ENCODE assay signal across 8 mouse cellular contexts in the genomic region with DNA sequence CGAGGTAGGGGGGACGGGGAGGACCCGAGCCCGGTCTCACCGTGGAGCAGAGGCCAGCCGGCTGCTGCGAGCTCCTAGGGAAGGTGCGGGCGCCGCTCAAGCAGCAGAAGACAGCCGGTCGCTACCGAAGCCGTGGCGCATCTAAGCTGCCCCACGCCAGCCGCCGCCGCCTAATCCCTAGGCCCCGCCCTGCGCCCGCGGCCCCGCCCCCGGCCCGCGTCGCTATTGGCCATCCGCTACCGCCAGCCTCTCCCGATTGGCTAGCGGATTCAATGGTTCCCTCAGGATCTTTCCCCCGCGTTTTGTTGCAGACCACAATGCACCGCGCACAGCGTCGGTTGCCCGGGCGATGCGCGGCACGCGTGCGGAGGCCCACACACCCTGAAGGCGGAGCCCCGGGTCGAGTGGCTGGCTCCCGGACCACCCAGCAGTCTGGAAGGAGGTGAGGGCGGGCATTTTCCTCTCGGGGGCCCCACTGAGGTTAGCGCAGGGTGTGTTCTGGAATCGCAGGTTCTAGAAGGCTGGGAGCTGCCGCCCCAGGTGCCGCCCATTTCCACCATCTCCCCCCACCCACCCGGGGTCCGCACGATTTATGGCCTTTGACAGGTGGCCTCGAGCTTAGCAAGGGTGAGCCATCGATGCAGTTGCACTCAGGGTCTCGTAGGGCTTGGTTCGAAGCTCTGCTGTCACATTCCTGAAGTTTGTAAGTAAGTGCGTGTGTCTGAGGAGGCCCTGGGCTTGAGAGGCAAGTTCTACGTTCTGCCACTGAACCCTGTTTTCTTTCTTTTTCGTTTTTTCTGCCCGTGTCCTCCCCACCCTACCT. TPM values are rescaled to one million over a fixed set of nuclear protein-coding genes. Genes with fewer than 3 reads are reported as not detected.
A peak's percentile ranks its signal among the peaks of the same experiment; 100 is the strongest.
DNase-seq lines count a peak whose midpoint lies in the region; ATAC-seq and TF ChIP-seq lines count a peak whose summit lies in the region.

Dynll1 (minus strand) TSS at position 208 of the 823 bp plus-strand sequence.

- no peaks in the 10 kb centered on the region for H3K27me3 ChIP-seq in embryonic facial prominence, embryonic 15.5 days
- no peaks in the 10 kb centered on the region for H3K27me3 ChIP-seq in kidney, embryonic 14.5 days (ENCODE audit: control insufficient read depth, insufficient read depth, low read length)
- no peaks in the 10 kb centered on the region for H3K27me3 ChIP-seq in limb, embryonic 15.5 days

- peaks cover 30% of the 10 kb centered on the region for H3K36me3 ChIP-seq in embryonic facial prominence, embryonic 15.5 days
- peaks cover 34% of the 10 kb centered on the region for H3K36me3 ChIP-seq in kidney, embryonic 14.5 days (ENCODE audit: control insufficient read depth, insufficient read depth, low read length)
- H3K36me3 ChIP-seq in limb, embryonic 15.5 days, result peaks cover 26% of the 10 kb centered on the region

- peak within 1 kb of the TSS; percentile 96 for H3K9ac ChIP-seq in embryonic facial prominence, embryonic 15.5 days
- H3K9ac ChIP-seq in kidney, embryonic 14.5 days (ENCODE audit: low read depth, low read length), result peak within 1 kb of the TSS; percentile 93
- peak within 1 kb of the TSS; percentile 92 for H3K9ac ChIP-seq in limb, embryonic 15.5 days

- H3K4me1 ChIP-seq in bone marrow, adult 2 months (ENCODE audit: control insufficient read depth, insufficient read depth, low read length), result peaks cover 3% of the 10 kb centered on the region
- peaks cover 31% of the 10 kb centered on the region for H3K4me1 ChIP-seq in embryonic facial prominence, embryonic 15.5 days
- peaks cover 17% of the 10 kb centered on the region for H3K4me1 ChIP-seq in kidney, embryonic 14.5 days (ENCODE audit: control insufficient read depth, insufficient read depth, low read length)
- H3K4me1 ChIP-seq in limb, embryonic 15.5 days, result peaks cover 27% of the 10 kb centered on the region

- no peak for TF ChIP-seq CTCF in bone marrow, adult 2 months (IDR thresholded peaks at IDR 0.05; ENCODE audit: control insufficient read depth, insufficient read depth, low read length)

- H3K27ac ChIP-seq in bone marrow, adult 2 months (ENCODE audit: control insufficient read depth, insufficient read depth, low read depth, low read length, poor library complexity), result peak within 1 kb of the TSS; percentile 86
- H3K27ac ChIP-seq in embryonic facial prominence, embryonic 15.5 days (replicated peaks), result peak within 1 kb of the TSS; percentile 97
- peak within 1 kb of the TSS; percentile 95 for H3K27ac ChIP-seq in kidney, embryonic 14.5 days (ENCODE audit: low read depth, low read length)
- peak within 1 kb of the TSS; percentile 95 for H3K27ac ChIP-seq in limb, embryonic 15.5 days

- peak; percentile 98 for ATAC-seq in embryonic facial prominence, embryonic 15.5 days (ENCODE audit: insufficient number of reproducible peaks, low FRiP score, low TSS enrichment, low read depth)
- ATAC-seq in kidney, embryonic 14.5 days (ENCODE audit: low FRiP score, low TSS enrichment), result peak; percentile 98
- peak; percentile 98 for ATAC-seq in limb, embryonic 15.5 days (ENCODE audit: insufficient number of reproducible peaks, low FRiP score, low TSS enrichment, low read depth)

- DNase-seq in 416B (ENCODE audit: low read depth), result peak; percentile 98
- DNase-seq in heart, adult 9 months (ENCODE audit: low spot score in 2 of 2), result peak; percentile 97 to 99
- DNase-seq in monocyte, adult 2 months (ENCODE audit: low read depth in 1 of 2, low spot score in 2 of 2), result peak; percentile 93 to 98
- DNase-seq in spleen, postnatal 36 days (ENCODE audit: low spot score in 2 of 2), result peak; percentile 97 to 99

- under 1% methylated on average over 66 of the region's 66 CpGs for WGBS in bone marrow, adult 2 months
- WGBS in embryonic facial prominence, embryonic 15.5 days, result under 1% methylated on average over 66 of the region's 66 CpGs
- under 1% methylated on average over 63 of the region's 66 CpGs for WGBS in kidney, embryonic 14.5 days
- under 1% methylated on average over 57 of the region's 66 CpGs for WGBS in limb, embryonic 15.5 days

- TF ChIP-seq POLR2A in bone marrow, adult 2 months (IDR thresholded peaks at IDR 0.05; ENCODE audit: borderline replicate concordance, control insufficient read depth, low read depth, low read length), result peak; percentile 95

- peak within 1 kb of the TSS; percentile 93 for H3K4me3 ChIP-seq in bone marrow, adult 2 months (replicated peaks; ENCODE audit: control insufficient read depth, low read depth, low read length)
- H3K4me3 ChIP-seq in embryonic facial prominence, embryonic 15.5 days (replicated peaks), result peak within 1 kb of the TSS; percentile 93
- peak within 1 kb of the TSS; percentile 93 for H3K4me3 ChIP-seq in kidney, embryonic 14.5 days (ENCODE audit: low read length)
- peak within 1 kb of the TSS; percentile 82 for H3K4me3 ChIP-seq in limb, embryonic 15.5 days

- H3K9me3 ChIP-seq in embryonic facial prominence, embryonic 15.5 days (replicated peaks), result no peaks in the 10 kb centered on the region
- H3K9me3 ChIP-seq in kidney, embryonic 14.5 days (ENCODE audit: control insufficient read depth, low read length), result no peaks in the 10 kb centered on the region
- H3K9me3 ChIP-seq in limb, embryonic 15.5 days, result no peaks in the 10 kb centered on the region

- H3K4me2 ChIP-seq in embryonic facial prominence, embryonic 15.5 days (replicated peaks), result peak within 1 kb of the TSS; percentile 79
- peak within 1 kb of the TSS; percentile 78 for H3K4me2 ChIP-seq in kidney, embryonic 14.5 days (replicated peaks; ENCODE audit: low read depth, low read length)
- peak within 1 kb of the TSS; percentile 71 for H3K4me2 ChIP-seq in limb, embryonic 15.5 days

RNA-seq across cellular contexts. Expression of gene Dynll1, which starts in this region (rescaled TPM):
- polyA plus RNA-seq in bone marrow, adult 2 months (2011; ENCODE audit: insufficient read depth, insufficient read length, low replicate concordance, missing spikeins), result 139 and 177 TPM in 2 replicates
- polyA plus RNA-seq in embryonic facial prominence, embryonic 15.5 days (2015; fragmentation: Nextera tagmentation; extraction: Ambion mirVana), result 1,800 and 1,802 TPM in 2 replicates
- 1,720 and 2,039 TPM in 2 replicates for polyA plus RNA-seq in kidney, embryonic 14.5 days (2014; fragmentation: Nextera tagmentation; extraction: Ambion mirVana)
- 1,678 and 1,810 TPM in 2 replicates for polyA plus RNA-seq in limb, embryonic 15.5 days (2015; fragmentation: Nextera tagmentation; extraction: Ambion mirVana)

Comparison
In these comparisons a context has a peak if more than half of its experiments do, and no peak if none do; other contexts are left out.
1. Peak in every context shown above with its lines: DNase-seq, ATAC-seq, H3K4me3 ChIP-seq and H3K27ac ChIP-seq.